Comparison of ENCODE assay signal across 23 mouse cellular contexts in the genomic region with DNA sequence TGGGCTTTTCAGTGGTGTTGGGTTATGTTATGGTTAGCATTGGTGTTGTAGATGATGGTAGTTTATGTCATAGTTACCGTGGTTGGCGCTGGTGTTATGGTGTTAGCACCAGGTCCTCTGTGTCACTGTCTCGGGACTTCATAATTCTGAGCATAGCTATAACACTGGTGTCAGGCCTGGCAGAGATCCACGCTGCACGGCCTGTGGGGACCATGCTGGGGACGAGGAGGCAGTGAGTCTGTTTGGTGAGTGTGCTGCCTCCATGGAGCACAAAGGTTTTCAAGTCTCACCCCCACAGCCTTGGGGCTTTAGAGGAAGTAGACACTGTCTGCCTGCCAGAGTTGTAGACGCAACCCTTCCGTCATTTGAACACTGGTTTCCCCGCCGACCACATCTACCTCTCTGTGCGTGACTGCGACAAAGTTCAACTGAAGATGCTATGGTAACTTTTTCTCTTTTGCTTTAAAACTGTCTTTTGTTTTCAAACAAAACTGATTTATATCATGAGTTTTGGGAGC.
DNase-seq lines count a peak whose midpoint lies in the region; ATAC-seq lines count a peak whose summit lies in the region.
"Had no signal": no experiment of that assay in that cellular context is flagged by ENCODE, and none has a peak within 500 bp of the region (broad histone marks: within the 10 kb centered on the region; RNA-seq: fewer than 3 reads in every experiment).

No protein-coding gene starts in this region.

- H3K36me3 ChIP-seq in embryonic facial prominence, embryonic 13.5 days: peaks cover 18% of the 10 kb centered on the region
- peaks cover 42% of the 10 kb centered on the region for H3K36me3 ChIP-seq in embryonic facial prominence, embryonic 10.5 days (replicated peaks)
- H3K36me3 ChIP-seq in lung, embryonic 15.5 days: no peaks in the 10 kb centered on the region; the same call in 1 of the 2 replicates
- H3K36me3 ChIP-seq in limb, embryonic 15.5 days: peaks cover 20% of the 10 kb centered on the region
- H3K36me3 ChIP-seq in forebrain, embryonic 16.5 days (ENCODE audit: control insufficient read depth, insufficient read depth): no peaks in the 10 kb centered on the region

- no peaks in the 10 kb centered on the region for H3K27me3 ChIP-seq in embryonic facial prominence, embryonic 13.5 days
- no peaks in the 10 kb centered on the region for H3K27me3 ChIP-seq in embryonic facial prominence, embryonic 10.5 days (replicated peaks; ENCODE audit: low read depth, poor library complexity, severe bottlenecking)
- no peaks in the 10 kb centered on the region for H3K27me3 ChIP-seq in lung, embryonic 15.5 days
- H3K27me3 ChIP-seq in limb, embryonic 15.5 days: no peaks in the 10 kb centered on the region
- H3K27me3 ChIP-seq in forebrain, embryonic 16.5 days (replicated peaks; ENCODE audit: control insufficient read depth, insufficient read depth, low read length): no peaks in the 10 kb centered on the region
- H3K27me3 ChIP-seq: forebrain, embryonic 12.5 days; hindbrain, embryonic 13.5 days; kidney, embryonic 15.5 days; liver, embryonic 12.5 days; neural tube, embryonic 15.5 days had no signal

- no peaks in the 10 kb centered on the region for H3K9me3 ChIP-seq in embryonic facial prominence, embryonic 13.5 days
- no peaks in the 10 kb centered on the region for H3K9me3 ChIP-seq in embryonic facial prominence, embryonic 10.5 days
- no peaks in the 10 kb centered on the region for H3K9me3 ChIP-seq in lung, embryonic 15.5 days
- H3K9me3 ChIP-seq in limb, embryonic 15.5 days: no peaks in the 10 kb centered on the region
- no peaks in the 10 kb centered on the region for H3K9me3 ChIP-seq in forebrain, embryonic 16.5 days (ENCODE audit: control insufficient read depth, low read length)
- H3K9me3 ChIP-seq: forebrain, embryonic 12.5 days; G1E; heart, embryonic 10.5 days; hindbrain, embryonic 13.5 days; kidney, embryonic 15.5 days; liver, embryonic 12.5 days; neural tube, embryonic 15.5 days had no signal

- no peak for ATAC-seq in embryonic facial prominence, embryonic 13.5 days (ENCODE audit: insufficient number of reproducible peaks, insufficient read depth, low FRiP score, low TSS enrichment, low read depth)
- no peak for ATAC-seq in lung, embryonic 15.5 days (ENCODE audit: borderline replicate concordance, extremely low read depth, low FRiP score, low TSS enrichment)
- ATAC-seq in limb, embryonic 15.5 days (ENCODE audit: insufficient number of reproducible peaks, low FRiP score, low TSS enrichment, low read depth): no peak
- ATAC-seq in forebrain, embryonic 16.5 days: no peak
- ATAC-seq: CD4-positive, CD25-positive, alpha-beta regulatory T cell, adult 4 months; liver, embryonic 12.5 days had no signal

- intact Hi-C loops in heart, postnatal 14 days (cut with DNase I): no loop called here

- DNase-seq in embryonic facial prominence, embryonic 10.5 days (ENCODE audit: low spot score): no peak
- peak; percentile 13 to 28 for DNase-seq in heart, postnatal 14 days
- no peak for DNase-seq in heart, adult 8-10 months (ENCODE audit: low spot score)
- DNase-seq in lung, postnatal 36 days: no peak
- DNase-seq: adrenal gland, postnatal 36 days; cerebellum, adult 8-10 months; midbrain, embryonic 14.5 days; retina, postnatal 1 day; thymus, adult 18-20 months had no signal

- H3K4me1 ChIP-seq in embryonic facial prominence, embryonic 13.5 days: peaks cover 32% of the 10 kb centered on the region
- H3K4me1 ChIP-seq in embryonic facial prominence, embryonic 10.5 days: 0 out of 2 replicates have a peak, but pooled peaks cover 2% of the 10 kb centered on the region
- peaks cover 13% of the 10 kb centered on the region; the same call in 1 of the 2 replicates for H3K4me1 ChIP-seq in lung, embryonic 15.5 days
- peaks cover 20% of the 10 kb centered on the region for H3K4me1 ChIP-seq in limb, embryonic 15.5 days
- no peaks in the 10 kb centered on the region for H3K4me1 ChIP-seq in forebrain, embryonic 16.5 days (replicated peaks; ENCODE audit: control insufficient read depth, insufficient read depth, low read length)
- H3K4me1 ChIP-seq: hindbrain, embryonic 13.5 days; liver, embryonic 12.5 days; neural tube, embryonic 15.5 days had no signal

- H3K4me3 ChIP-seq in embryonic facial prominence, embryonic 13.5 days: no peak overlapping the region
- no peak overlapping the region for H3K4me3 ChIP-seq in embryonic facial prominence, embryonic 10.5 days
- no peak overlapping the region for H3K4me3 ChIP-seq in lung, embryonic 15.5 days
- H3K4me3 ChIP-seq in limb, embryonic 15.5 days: no peak overlapping the region
- H3K4me3 ChIP-seq in forebrain, embryonic 16.5 days (replicated peaks; ENCODE audit: low read length): no peak overlapping the region
- H3K4me3 ChIP-seq: forebrain, embryonic 12.5 days; heart, embryonic 10.5 days; hindbrain, embryonic 13.5 days; kidney, embryonic 15.5 days; layer of hippocampus, adult 2 months; liver, embryonic 12.5 days; myocyte; neural tube, embryonic 15.5 days had no signal

- H3K4me2 ChIP-seq in embryonic facial prominence, embryonic 13.5 days: no peak overlapping the region
- no peak overlapping the region for H3K4me2 ChIP-seq in lung, embryonic 15.5 days
- H3K4me2 ChIP-seq in limb, embryonic 15.5 days: no peak overlapping the region
- no peak overlapping the region for H3K4me2 ChIP-seq in forebrain, embryonic 16.5 days (ENCODE audit: low read length)
- H3K4me2 ChIP-seq: forebrain, embryonic 12.5 days; hindbrain, embryonic 13.5 days; kidney, embryonic 15.5 days; liver, embryonic 12.5 days; neural tube, embryonic 15.5 days had no signal

- H3K27ac ChIP-seq in embryonic facial prominence, embryonic 13.5 days: peak overlapping the region; percentile 45; the same call in 1 of the 2 replicates
- H3K27ac ChIP-seq in embryonic facial prominence, embryonic 10.5 days (replicated peaks): no peak overlapping the region
- H3K27ac ChIP-seq in lung, embryonic 15.5 days: peak overlapping the region; percentile 32; the same call in 1 of the 2 replicates
- peak overlapping the region; percentile 38 for H3K27ac ChIP-seq in limb, embryonic 15.5 days
- H3K27ac ChIP-seq in forebrain, embryonic 16.5 days (ENCODE audit: low read length): no peak overlapping the region
- H3K27ac ChIP-seq: heart, embryonic 10.5 days; hindbrain, embryonic 13.5 days; kidney, embryonic 15.5 days; layer of hippocampus, adult 2 months; liver, embryonic 12.5 days; neural tube, embryonic 15.5 days had no signal

- 76% methylated on average over 12 of the region's 12 CpGs for WGBS in embryonic facial prominence, embryonic 13.5 days
- WGBS in embryonic facial prominence, embryonic 10.5 days: 89% methylated on average over 12 of the region's 12 CpGs
- 45% methylated on average over 12 of the region's 12 CpGs for WGBS in lung, embryonic 15.5 days
- 76% methylated on average over 12 of the region's 12 CpGs for WGBS in limb, embryonic 15.5 days
- 93% methylated on average over 12 of the region's 12 CpGs for WGBS in forebrain, embryonic 16.5 days

- no peak overlapping the region for H3K9ac ChIP-seq in embryonic facial prominence, embryonic 13.5 days
- no peak overlapping the region for H3K9ac ChIP-seq in lung, embryonic 15.5 days
- no peak overlapping the region for H3K9ac ChIP-seq in limb, embryonic 15.5 days
- H3K9ac ChIP-seq in forebrain, embryonic 16.5 days (replicated peaks; ENCODE audit: low read depth, low read length): no peak overlapping the region
- H3K9ac ChIP-seq: forebrain, embryonic 12.5 days; hindbrain, embryonic 13.5 days; kidney, embryonic 15.5 days; liver, embryonic 12.5 days; neural tube, embryonic 15.5 days had no signal

Comparison
In these comparisons a context has a peak if more than half of its experiments do, and no peak if none do; other contexts are left out.
1. H3K27ac ChIP-seq: peak in embryonic facial prominence, embryonic 13.5 days (single experiment), lung, embryonic 15.5 days (single experiment) and limb, embryonic 15.5 days (single experiment); none in embryonic facial prominence, embryonic 10.5 days (single experiment) and forebrain, embryonic 16.5 days (single experiment).
2. DNase-seq: peak in heart, postnatal 14 days (2 of 2); none in embryonic facial prominence, embryonic 10.5 days (single experiment), heart, adult 8-10 months (single experiment) and lung, postnatal 36 days (single experiment).